Mouse (Mus musculus) right cerebral cortex, postnatal 4 days (tissue): ENCODE data around the gene Cmc2.

Experiments
- DNase-seq: peaks from one replicate; pipeline ENCODE4 v3.0.0-alpha.2; 2022

Cmc2 gene

DNA sequence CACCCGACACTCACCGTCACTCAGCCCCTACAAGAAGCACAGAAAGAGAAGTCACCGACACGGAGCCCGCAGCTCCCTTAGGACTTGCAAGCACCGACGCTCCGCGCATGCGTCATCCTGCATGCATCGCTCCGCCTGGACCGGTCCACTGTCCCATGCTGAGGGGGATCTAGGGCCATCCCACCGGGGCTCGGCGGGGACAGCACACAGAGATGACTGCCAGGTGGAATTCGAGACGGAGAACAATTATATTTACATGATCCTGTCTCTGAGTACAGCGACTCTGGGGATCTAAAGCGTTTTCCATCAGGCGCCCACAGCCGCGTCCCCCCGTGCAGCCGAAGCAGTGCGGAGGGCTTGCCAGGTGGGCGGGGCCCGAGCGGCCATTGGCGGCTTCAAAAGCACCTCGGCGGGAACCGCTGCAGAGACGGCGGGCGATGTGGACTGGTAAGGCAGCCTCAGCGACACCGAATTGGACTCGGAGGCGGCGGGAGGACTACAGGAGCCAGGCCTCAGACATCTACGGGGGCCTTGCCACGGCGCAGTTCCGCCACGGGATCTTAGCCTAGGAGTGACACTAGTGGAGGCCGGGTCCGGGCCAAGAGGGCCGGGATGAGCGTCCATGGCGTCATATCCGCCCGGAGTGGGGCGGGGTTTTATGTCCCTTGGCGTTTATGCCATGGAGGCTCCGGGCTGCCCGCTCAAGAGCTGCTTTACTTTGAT, at the start of gene Cmc2, which contains the start of gene Cenpn:
Gene Cmc2, minus strand, starts transcription at position 119 of the 723 bp plus-strand sequence.
Gene Cenpn, plus strand, starts transcription at position 394 of the 723 bp plus-strand sequence.
- DNase-seq = peak; percentile 94

DNA sequence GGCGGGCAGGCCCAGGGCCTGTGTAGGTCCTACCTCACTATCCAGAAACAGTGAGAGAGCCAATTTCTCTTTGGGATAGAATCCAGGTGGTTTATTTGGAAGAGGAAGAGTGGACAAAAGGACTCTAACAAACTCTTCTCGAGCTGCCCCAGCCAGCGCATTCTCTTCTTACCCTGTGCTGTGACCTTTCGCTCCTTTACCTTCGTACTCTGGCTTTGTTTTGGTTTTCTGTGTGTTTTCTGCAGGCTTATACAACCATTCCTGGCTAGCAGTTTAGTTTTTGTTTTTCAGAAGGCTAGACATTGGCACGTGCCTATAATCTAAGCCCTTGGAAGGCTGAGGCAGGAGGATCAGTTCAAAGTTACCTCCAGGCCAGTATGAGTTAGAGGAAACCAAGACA, 48.3 kb upstream of the Cmc2 start:
- no peak for DNase-seq

DNA sequence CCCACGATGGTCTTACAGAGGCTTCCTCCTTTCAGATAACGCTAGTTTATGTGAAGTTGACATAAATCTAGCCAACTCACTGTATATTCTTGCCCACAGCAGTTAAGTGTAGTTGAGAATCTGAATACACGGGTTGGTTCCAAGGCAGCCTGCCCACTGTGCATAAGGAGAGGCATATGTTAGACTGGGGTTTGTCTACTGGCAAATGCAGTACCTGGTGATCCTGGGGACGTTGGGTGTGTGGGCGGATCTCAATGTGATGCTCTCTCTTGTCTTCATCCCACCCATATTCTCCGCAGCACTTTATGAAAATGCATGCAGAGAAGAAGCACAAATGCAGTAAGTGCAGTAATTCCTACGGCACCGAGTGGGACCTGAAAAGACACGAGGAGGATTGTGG, 33.2 kb upstream of the Cmc2 start:
- no peak for DNase-seq

DNA sequence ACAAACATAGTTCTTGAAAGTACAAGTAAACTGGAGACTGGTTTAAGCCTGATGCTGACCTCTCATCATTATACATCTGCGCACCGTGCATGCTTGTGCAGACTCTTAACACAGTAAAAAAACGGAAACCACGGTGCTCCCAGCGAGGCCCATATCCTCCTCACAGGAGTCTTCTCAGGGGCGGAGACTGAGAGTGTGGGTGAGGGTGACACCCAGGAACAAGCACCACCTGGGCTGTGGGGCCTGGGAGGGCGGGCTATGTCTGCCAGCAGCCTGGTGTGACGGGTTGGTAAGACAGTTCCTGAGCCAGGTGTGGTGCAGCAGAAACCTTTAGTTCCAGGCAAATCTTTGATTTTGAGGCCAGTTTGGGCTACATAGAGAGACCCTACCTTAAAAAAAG, 31.2 kb upstream of the Cmc2 start:
- DNase-seq = no peak

DNA sequence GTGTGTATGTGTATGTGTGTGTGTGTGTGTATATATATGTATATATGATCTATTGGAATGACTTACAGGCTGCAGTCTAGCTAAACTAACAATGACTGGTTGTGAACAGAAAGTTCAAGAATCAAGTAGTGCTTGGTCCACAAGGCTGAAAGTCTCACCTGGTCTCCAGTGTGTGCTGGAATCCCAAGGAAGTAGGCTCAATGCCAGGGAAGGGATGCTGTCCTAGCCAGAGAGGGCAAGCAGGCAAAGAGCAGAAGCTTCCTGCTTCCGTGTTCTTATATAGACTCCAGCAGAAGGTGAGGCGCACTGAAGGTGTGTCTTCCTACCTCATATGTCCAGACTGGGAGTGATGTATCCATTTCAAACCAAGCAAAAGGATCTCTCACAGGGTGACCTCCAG, 30.5 kb upstream of the Cmc2 start:
- no peak for DNase-seq

DNA sequence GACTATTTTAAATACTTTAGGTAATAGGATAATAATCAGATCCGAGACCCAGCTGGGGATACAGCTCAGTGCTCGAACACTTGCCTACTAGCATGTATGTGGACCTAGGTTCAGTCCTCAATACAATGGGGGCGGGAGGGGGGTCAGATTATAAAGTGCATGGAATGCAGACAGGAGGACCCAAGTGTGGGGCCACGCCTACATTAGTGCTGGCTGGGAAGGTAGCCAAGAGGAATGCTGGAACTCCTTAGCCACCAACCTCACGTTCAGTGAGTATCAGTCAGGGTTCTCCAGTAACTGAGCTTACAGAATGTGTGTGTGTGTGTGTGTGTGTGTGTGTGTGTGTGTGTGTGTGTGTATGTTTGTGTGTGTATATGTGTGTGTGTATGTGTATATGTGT, 30.1 kb upstream of the Cmc2 start:
- DNase-seq = no peak

DNA sequence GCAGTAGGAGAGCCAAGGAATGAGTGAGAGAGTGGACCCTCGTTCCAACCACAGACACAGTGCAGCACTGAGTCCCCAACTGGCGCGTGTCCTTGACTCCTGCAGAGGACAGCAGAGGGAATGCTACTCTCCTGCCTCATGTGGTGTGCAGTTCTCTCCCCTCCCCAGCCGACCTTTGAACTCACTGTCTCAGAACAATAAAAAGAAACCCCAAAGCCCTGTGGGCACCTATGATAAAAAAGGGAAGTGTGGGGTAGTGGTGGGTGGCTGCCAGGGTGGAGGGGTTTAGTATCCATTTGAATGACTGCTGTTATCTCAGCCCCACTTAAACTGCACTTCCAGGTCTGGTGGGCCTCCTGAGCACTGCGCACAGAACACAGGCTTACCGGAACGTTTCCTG, 26.3 kb upstream of the Cmc2 start:
- DNase-seq = no peak

DNA sequence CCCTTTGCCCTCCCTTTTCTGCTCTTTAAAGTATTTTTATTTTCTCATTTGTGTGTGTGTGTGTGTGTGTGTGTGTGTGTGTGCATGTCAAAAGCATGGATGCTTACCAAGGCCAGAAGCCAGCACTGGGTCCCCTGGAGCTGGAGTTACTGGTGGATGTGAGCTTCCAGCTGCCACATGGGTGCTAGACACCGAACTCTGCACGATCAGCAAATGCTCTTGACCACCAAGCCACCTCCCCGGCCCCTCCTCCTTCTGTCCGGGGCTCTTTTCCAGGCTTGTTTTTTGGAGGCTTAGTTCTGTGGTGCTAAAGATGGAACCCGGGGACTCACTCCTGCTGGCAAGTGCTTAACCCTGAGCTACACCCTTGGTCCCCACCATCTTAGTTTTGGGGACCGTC, 25.6 kb upstream of the Cmc2 start:
- DNase-seq = no peak

DNA sequence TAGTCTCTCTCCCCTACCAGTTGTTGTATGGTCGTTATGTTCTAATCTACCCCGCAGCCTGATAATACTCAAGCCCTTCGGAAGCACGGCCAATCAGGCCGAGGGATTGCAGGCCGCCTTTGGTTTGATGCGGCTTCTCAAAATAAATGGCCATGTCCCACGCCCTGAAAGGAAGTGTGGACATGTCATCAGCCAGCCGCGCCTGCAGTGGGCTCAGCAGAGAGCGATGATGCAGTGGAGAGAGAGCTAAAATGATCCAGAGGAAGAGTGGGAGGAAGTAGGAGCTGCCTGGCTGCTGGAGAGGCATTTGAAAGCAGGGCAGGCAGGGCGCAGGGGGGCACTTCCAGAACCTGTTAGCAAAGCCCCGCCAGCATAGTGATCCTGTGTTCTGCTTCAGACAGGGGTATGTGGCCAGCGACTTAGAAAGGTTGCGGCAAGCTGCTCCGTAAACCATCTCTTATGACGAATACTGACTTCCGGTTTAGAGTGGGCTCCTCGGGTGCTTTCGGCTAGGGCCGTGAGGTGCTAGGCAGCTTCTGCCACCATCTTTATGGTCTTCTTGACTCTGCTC, 25.1 kb upstream of the Cmc2 start:
- no peak for DNase-seq

DNA sequence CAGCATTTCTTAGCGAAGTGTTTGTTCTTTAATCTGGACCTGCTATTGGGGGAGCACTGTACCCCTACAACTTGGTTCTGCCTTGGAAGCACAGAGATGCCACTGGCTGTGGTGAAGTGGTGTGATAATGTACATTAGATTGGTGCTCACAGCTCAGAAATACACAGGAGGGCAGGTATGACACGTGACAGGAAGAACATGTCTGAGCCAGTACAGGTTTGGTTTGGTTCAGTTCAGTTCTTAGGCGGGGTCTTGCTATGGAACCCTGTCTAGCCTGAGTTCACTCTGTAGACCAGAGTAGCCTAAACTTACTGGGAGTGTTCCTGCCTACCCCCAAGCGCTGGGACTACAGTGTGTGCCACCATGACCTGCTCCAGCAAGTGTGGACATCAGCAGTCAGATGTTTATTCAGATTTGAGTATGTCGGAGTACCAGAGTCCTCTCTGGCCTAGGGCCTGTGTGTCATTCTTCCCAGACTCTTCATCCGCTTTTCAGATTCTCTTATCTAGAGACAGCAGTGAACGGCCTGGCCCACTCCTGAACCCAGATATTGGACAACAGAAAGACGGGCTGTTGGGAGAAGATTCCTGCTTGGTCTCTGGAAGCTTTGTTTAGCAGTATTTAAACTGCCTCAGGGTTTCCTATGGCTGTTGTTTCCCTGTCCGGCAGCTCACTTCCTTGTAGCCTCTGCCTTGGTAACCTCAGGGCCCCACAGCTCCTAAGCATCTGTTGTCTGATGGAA, 24.1 kb upstream of the Cmc2 start:
- DNase-seq = no peak

DNA sequence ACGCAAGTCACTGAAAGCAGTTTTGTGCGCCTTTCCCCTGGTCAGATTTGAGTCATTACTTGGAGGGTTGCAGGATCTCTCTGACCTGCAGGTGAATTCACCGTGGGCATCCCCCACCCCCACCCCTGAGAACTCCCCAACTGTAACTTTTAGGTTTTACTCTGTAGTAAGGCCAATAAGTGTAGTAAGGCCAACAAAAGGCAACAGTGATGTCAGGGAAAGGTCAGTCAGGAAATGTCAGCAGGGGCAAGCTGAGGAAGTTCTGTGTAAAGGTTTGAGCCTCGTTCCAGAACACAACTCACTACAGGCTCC, 23.1 kb upstream of the Cmc2 start:
- no peak for DNase-seq

DNA sequence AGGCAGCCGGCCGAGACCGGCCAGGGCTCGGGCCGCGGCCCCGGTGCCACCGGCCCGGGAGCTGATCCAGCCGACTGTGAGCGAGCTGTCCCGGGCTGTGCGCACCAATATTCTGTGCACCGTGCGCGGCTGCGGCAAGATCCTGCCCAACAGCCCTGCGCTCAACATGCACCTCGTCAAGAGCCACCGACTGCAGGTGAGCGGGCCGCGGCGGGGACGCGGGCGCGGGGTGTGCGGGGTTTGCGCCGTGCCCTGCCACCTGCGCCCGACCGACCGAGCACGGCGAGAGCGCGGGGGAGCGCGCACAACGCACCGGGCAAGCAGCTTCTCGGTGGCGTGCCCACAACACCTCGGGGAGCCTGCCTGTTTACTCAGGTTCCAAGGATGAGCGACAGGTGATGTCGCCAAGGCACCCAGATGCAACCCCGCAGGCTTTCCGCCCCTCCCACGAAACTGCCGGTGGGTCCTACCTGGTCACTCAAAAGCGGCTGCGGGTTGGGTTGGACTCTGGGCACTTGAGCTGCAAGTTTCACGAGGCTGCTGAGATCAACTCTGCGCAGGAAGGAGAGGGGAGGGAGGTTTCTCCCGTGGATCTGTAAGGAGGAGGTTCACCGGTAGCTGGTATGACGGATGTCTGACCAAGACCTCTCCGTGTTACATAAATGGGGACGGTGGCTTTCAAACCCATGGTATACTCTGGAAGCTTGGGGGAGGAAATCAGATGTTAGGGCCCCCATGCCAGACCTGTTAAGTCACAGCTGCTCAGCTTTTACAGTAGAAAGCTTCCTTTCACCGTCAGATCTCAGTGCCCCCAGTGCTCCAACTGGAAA, 22.5 kb upstream of the Cmc2 start:
- DNase-seq = peak; percentile 16

DNA sequence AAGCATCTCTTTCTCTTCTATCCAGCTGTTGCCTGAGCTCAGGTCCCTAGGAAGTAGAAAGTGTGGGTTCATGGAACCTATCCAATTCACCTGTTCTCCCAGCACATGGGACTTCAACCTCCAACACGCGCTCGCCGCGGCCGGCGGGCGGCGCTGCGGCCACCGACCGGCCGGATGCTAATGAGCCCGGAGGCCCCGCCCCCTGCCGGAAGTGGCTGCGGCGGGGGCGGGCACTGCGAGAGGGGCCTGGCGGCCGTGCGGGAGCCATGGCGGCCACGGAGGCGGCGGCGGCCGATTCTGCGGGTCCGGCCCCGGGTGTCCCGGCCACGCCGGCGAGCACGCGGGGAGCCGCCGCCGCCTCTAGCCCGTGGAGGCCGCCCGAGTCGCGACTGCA, 21.9 kb upstream of the Cmc2 start, which contains the start of gene Atmin:
Gene Atmin, plus strand, starts transcription at position 233 of the 394 bp plus-strand sequence.
- DNase-seq = peak; percentile 89

DNA sequence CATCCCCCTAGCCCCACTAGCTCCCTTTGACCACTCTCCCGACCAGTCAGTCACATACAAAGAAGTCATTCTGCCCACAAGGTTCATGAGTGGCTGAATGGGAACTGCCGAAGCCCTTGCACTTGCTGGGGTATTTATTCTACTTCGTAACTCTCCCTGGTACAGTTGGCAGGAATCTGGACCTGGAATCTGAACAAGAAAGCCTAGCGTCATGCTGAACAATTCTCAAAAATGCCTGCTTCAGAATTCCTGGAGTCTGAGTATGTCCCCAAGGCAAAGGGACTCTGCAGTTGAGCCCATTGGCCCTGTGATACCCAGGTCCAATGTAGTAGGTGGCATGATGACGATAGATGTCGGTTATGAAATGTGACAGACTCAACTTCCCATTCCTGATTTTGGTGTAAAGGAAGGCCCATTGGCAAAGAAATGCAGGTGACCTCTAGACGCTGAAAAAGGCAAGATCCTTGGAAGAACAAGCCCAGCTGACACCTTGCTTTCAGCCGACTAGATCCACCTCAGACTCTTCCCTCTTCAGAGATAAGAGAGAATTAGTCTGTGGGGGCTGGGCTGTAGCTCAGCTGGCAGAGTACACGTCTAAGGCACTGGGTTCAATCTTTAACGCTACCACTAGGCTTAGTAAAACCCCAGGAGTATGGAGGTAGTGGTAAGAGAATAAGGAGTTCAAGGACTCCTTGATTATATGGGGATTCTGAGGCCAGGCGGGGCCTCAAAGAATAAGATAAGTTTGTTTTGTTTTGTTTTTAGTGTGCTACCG, 21.2 kb upstream of the Cmc2 start:
- DNase-seq = no peak

DNA sequence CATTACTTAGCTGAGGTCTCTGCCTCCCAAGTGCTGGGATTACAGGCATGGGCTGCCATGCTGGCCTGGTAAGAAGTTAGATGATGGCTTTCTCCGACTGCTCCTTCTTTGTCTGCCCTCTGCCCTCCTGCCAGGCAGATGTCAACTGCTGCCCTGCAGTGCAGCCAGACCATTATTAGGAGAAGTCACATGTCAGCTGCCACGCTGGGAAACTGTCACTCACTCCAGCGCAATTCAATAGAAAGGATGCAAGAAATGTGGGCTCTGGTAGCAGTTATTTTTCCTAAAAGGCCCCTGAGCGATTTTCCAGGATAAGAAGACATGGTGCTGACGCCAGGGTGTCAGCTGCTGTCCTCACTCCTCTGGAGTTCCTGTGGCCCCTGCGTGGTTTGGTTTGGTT, 14.3 kb upstream of the Cmc2 start:
- DNase-seq = no peak

DNA sequence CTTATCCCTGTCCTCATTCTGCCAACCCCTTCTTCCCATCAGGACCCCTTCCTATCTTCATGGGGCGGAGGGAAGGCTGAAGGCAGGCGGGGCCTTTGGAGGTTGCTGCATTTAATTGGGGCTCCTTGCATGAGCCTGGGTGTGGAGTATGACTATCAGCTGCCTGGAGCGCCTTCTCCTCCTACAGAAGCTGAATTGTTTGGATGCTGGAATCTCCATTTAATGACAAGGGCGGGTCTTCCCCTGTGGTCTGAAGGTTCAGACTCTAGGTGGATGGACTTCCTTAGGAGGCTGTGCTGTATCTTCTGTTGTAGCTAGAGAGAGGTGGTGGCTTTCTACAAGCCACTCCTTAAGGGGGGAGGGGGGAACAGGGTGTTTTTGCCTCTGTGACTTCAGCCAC, 13.7 kb upstream of the Cmc2 start:
- DNase-seq = no peak

DNA sequence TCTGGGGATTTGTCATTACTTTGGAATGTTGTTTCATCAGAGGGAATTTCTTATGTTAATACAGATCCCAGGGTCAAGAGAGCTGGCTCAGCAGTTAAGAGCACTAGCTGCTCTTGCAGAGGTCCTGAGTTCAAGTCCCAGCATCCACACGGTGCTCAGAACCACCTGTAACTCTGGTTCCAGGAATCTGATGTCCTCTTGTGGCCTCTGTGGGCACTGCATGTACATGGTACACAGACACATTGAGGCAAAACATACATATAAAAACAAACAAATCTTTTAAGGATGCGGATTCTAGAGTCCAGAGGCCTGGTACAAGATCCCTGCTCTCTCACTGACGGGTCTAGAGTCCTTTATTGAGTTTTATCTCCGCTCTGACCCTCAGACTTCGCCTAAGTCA, 7.3 kb upstream of the Cmc2 start:
- no peak for DNase-seq

DNA sequence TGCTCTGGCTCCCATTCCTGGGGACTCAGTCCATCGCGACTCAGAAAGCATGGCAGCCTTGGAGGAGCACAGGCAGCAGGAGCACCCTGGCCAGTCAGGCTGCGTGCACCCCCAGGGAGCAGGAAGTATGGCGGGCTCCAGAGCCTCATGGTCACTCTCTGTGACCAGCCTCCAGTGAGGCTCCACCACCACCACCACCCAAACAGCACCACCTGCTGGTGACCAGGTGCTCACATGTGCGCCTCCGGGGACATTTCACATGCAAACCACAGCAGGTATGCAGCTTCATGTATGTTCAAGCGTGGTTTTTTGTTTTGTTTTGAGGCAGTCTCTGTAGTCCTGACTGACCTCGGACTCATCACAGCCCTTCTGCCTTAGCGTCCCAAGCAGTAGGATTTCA, 6.6 kb upstream of the Cmc2 start:
- peak; percentile 23 for DNase-seq

DNA sequence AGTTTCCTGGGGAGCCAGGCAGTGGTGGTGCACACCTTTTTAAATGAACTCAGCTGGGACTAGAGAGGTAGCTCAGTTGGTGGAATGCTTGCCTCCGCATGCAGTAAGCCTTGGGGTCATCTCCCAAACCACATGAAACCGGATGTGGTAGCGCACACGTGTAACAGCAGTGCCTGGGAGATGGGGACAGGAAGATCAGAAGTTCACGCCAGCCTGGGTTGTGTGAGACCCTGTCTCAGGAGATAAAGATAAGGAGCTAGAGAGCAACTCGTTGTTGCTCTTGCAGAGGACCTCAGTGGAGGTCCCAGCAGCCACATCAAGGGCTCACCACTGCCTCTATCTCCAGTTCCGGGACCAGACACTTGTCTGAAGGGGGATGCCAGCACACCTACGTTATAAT, 2.3 kb upstream of the Cmc2 start:
- no peak for DNase-seq

DNA sequence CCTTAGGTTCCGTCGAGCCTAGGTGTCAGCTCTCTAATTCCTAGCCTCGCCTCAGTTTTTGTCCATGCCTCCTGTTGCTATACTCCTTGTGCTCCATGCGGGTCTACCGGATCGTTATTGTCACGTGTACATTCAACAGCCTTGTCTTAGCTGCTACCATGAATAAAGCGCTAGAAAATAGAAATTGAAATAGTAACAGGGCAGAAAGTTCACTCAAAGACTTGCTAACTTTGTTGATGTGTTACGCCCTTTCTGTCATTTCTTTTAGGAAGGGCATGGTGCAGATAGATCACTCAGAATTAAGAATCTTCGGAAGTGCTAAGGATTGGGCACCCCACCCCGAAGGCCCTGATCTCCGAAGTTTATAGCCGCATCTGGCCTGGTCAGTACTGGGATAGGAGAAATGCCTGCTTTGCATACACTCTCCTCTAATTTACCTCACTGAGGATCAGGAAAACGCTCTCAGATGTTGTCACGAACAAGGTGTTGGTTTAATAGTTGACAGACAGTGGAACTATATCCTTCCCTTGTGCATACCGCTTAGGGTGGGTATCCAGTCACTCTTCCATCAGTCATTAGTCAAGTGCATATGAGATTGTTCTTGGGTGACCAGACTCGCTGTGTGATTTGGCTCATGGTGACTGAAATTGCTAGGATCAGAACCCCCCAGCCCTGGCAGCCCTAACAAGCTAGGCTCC, 954 bp upstream of the Cmc2 start:
- no peak for DNase-seq

DNA sequence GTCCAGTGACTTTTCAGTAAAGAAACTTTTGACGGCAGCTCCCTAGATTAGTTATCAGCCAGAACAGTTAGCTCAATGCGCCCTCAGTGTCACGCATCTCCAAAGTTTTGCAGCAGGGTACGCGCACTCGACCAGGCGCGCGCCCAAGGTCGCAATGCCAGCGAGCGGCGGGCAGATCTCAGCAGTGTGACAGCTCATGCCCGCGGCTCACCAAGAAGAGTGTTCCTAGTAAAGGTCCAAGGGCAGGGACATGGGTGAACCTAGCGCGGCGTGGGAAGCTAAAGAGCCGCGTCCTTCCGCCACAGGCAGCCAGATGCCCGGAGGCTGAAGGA, 284 bp downstream of the Cmc2 start:
- no peak for DNase-seq

DNA sequence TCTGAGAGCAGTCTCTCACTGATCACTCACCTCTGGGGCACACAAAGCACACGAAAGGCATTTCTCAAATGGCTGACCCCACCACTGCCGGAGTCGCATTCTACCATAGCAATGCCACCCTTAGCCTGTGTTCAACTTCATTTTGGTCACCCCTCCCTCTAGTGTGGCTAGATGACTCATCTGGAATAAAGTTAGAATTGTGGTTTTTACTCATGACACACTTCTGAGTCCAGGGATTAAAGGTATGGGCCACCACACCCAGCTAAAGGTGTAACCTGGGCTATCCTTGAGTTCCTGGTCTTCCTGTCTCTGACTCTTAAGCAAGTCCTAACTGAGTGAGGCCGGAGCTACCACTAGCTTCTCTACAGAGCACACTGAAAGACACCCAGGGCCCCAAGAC, 15.4 kb downstream of the Cmc2 start:
- DNase-seq = no peak
